Comparison of ENCODE assay signal across 34 mouse cellular contexts in genomic region chr15:86903006-86903405, GRCm38 (mm10).
"Had no signal": no experiment of that assay in that cellular context is flagged by ENCODE, and none has a peak within 500 bp of the region (broad histone marks: within the 10 kb centered on the region; RNA-seq: fewer than 3 reads in every experiment).

No protein-coding gene starts in this region.

- H3K4me2 ChIP-seq: heart, embryonic 12.5 days; heart, embryonic 13.5 days; heart, embryonic 15.5 days; hindbrain, embryonic 12.5 days; hindbrain, embryonic 13.5 days; hindbrain, embryonic 14.5 days; hindbrain, embryonic 15.5 days; intestine, embryonic 15.5 days; kidney, embryonic 15.5 days had no signal

- H3K4me3 ChIP-seq: heart, embryonic 12.5 days; heart, embryonic 13.5 days; heart, embryonic 15.5 days; hindbrain, embryonic 10.5 days; hindbrain, embryonic 12.5 days; hindbrain, embryonic 13.5 days; hindbrain, embryonic 15.5 days; intestine, embryonic 15.5 days; kidney, embryonic 15.5 days; layer of hippocampus, adult 2 months; left cerebral cortex, adult 2 months had no signal

- H3K36me3 ChIP-seq: heart, embryonic 12.5 days; heart, embryonic 13.5 days; heart, embryonic 15.5 days; hindbrain, embryonic 10.5 days; hindbrain, embryonic 12.5 days; hindbrain, embryonic 13.5 days; hindbrain, embryonic 15.5 days; intestine, embryonic 15.5 days; kidney, embryonic 15.5 days had no signal

- H3K27me3 ChIP-seq: heart, embryonic 15.5 days; hindbrain, embryonic 12.5 days; hindbrain, embryonic 13.5 days; hindbrain, embryonic 15.5 days; intestine, embryonic 15.5 days; kidney, embryonic 15.5 days had no signal

- H3K9ac ChIP-seq: heart, embryonic 12.5 days; heart, embryonic 13.5 days; heart, embryonic 15.5 days; hindbrain, embryonic 12.5 days; hindbrain, embryonic 13.5 days; hindbrain, embryonic 14.5 days; hindbrain, embryonic 15.5 days; intestine, embryonic 15.5 days; kidney, embryonic 15.5 days had no signal

- H3K9me3 ChIP-seq: heart, embryonic 12.5 days; heart, embryonic 13.5 days; heart, embryonic 15.5 days; hindbrain, embryonic 10.5 days; hindbrain, embryonic 12.5 days; hindbrain, embryonic 13.5 days; hindbrain, embryonic 15.5 days; intestine, embryonic 15.5 days; kidney, embryonic 15.5 days had no signal

- DNase-seq: heart, postnatal 10 days; heart, postnatal 14 days; heart, postnatal 36 days; heart, postnatal 4 days; kidney, adult 11 months; kidney, adult 18-20 months; kidney, adult 2 months; kidney, adult 8-10 months; kidney, adult 9 months; kidney, postnatal 10 days; kidney, postnatal 14 days; kidney, postnatal 25 days; kidney, postnatal 36 days; kidney, postnatal 4 days; layer of hippocampus, adult 9-11 months; layer of hippocampus, postnatal 36 days had no signal

- H3K4me1 ChIP-seq: heart, embryonic 12.5 days; heart, embryonic 13.5 days; heart, embryonic 15.5 days; hindbrain, embryonic 12.5 days; hindbrain, embryonic 15.5 days; intestine, embryonic 15.5 days; kidney, embryonic 15.5 days had no signal

- H3K27ac ChIP-seq: heart, embryonic 13.5 days; heart, embryonic 15.5 days; hindbrain, embryonic 10.5 days; hindbrain, embryonic 12.5 days; hindbrain, embryonic 13.5 days; hindbrain, embryonic 14.5 days; hindbrain, embryonic 15.5 days; hindbrain, postnatal 0 days; intestine, embryonic 15.5 days; kidney, embryonic 15.5 days; kidney, postnatal 0 days; layer of hippocampus, adult 2 months; left cerebral cortex, adult 2 months had no signal

- ATAC-seq: hindbrain, embryonic 16.5 days; hindbrain, postnatal 0 days; inflammation-experienced regulatory T-cells, adult 6 months; intestine, embryonic 15.5 days; intestine, embryonic 16.5 days; intestine, postnatal 0 days had no signal
